Mouse (Mus musculus) layer of hippocampus, adult 8-10 months (tissue): ENCODE results near the gene Zbtb41. TPM values are rescaled to one million over a fixed set of nuclear protein-coding genes. Genes with fewer than 3 reads are reported as not detected.
A peak's percentile ranks its signal among the peaks of the same experiment; 100 is the strongest.

Source experiments
- DNase-seq, 2 experiments: peaks; one replicate each; pipeline ENCODE4 v3.0.0; 2022; ENCODE audit warnings: low spot score in 2 of 2
- total RNA-seq, 4 experiments: library from RNA; stranded (reverse); gene quantifications; 2 replicates each; pipeline ENCODE4 v1.2.4; 2022

The Zbtb41 gene
- total RNA-seq, 4 experiments from 2014 or later = 28.6 to 32.6 (median 28.9) TPM

GRCm38 (mm10) chr1:139465936-139466335 lies 43.8 kb downstream of the Zbtb41 start:
- no peak for DNase-seq

GRCm38 (mm10) chr1:139478898-139479297 lies 56.8 kb downstream of the Zbtb41 start:
- no peak for DNase-seq

GRCm38 (mm10) chr1:139480246-139480645 lies 58.2 kb downstream of the Zbtb41 start:
- no peak for DNase-seq

- DNase-seq = peak in 1 of 2 experiments; percentile 12
Measured at GRCm38 (mm10) chr1:139481146-139481545, 59.1 kb downstream of the Zbtb41 start.

GRCm38 (mm10) chr1:139494630-139495029 lies 72.5 kb downstream of the Zbtb41 start:
- DNase-seq = no peak

GRCm38 (mm10) chr1:139495408-139495807 lies 73.3 kb downstream of the Zbtb41 start:
- no peak for DNase-seq

GRCm38 (mm10) chr1:139496212-139496611 lies 74.1 kb downstream of the Zbtb41 start:
- DNase-seq = no peak

GRCm38 (mm10) chr1:139499751-139500150 lies 77.7 kb downstream of the Zbtb41 start:
- DNase-seq = no peak

GRCm38 (mm10) chr1:139501258-139501752 lies 79.2 kb downstream of the Zbtb41 start, which contains the start of gene F13b:
TSS of gene F13b (plus strand) at chr1:139501702.
- DNase-seq = no peak

Other genes starting within 250 kb of the Zbtb41 start
- gene Crb1, start 45.2 kb upstream of the Zbtb41 start, total RNA-seq = under 1 TPM; 0.52 to 0.73 (median 0.65) TPM
- under 1 TPM; 0.26 to 0.96 (median 0.28) TPM for gene Aspm, start 32.5 kb downstream of the Zbtb41 start, total RNA-seq
- not detected for gene F13b, start 79.4 kb downstream of the Zbtb41 start, total RNA-seq
- not detected for gene Cfhr1, start 138.0 kb downstream of the Zbtb41 start, total RNA-seq